ENCODE assay signal across 15 mouse cellular contexts in the genomic region with DNA sequence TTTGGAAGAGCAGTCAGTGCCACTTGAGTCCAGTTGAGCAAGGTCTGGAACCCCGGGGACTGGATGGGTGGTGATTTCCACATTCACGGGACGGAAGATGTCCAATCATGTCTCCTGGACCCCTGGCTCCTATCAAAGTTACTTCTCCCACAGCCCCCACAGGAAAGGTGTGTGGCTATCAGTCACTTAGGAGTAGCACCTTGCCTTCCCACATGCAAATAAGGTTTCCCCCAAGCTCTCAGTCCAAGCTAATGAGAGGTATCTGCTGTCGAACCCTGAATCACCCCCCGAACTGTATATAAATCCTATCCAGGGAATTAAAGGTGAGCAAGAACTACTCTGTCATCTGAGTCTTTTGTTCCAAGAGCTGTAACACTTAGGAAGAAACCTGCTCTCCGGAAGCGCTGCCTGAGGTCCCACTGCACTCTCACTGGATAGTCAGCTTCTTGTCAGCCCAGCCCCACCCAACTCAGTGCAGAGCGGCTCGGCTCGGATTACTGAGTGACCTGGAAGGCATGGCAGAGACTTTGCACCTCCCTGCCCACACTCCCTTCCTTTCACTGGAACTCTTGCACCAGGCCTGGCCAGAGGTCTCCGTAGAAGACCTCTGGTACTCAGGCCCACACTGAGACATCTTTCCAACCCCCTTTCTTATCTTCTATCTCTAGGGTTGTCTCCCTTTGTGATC. TPM values are rescaled to one million over a fixed set of nuclear protein-coding genes. Genes with fewer than 3 reads are reported as not detected.
DNase-seq lines count a peak whose midpoint lies in the region; ATAC-seq and TF ChIP-seq lines count a peak whose summit lies in the region.
"Had no signal": no experiment of that assay in that cellular context is flagged by ENCODE, and none has a peak within 500 bp of the region (broad histone marks: within the 10 kb centered on the region; RNA-seq: fewer than 3 reads in every experiment).

No protein-coding gene starts in this region.

- peak; percentile 84 for ATAC-seq in kidney, postnatal 0 days (replicated peaks; ENCODE audit: low FRiP score, low read depth)
- ATAC-seq in stomach, embryonic 16.5 days (ENCODE audit: insufficient read depth, low FRiP score) = peak; percentile 83; the same call in 1 of the 2 replicates
- ATAC-seq: midbrain, embryonic 15.5 days had no signal

- H3K4me1 ChIP-seq in embryonic facial prominence, embryonic 10.5 days = peaks cover 10% of the 10 kb centered on the region
- H3K4me1 ChIP-seq in kidney, postnatal 0 days (replicated peaks; ENCODE audit: insufficient read depth, low read length) = no peaks in the 10 kb centered on the region
- no peaks in the 10 kb centered on the region for H3K4me1 ChIP-seq in stomach, embryonic 16.5 days (ENCODE audit: control insufficient read depth, insufficient read depth, low read length)
- no peaks in the 10 kb centered on the region for H3K4me1 ChIP-seq in midbrain, embryonic 10.5 days
- H3K4me1 ChIP-seq: liver, embryonic 13.5 days; midbrain, embryonic 15.5 days; neural tube, embryonic 12.5 days had no signal

- no peaks in the 10 kb centered on the region for H3K36me3 ChIP-seq in embryonic facial prominence, embryonic 10.5 days (replicated peaks)
- H3K36me3 ChIP-seq in kidney, postnatal 0 days (ENCODE audit: insufficient read depth, low read length) = no peaks in the 10 kb centered on the region
- no peaks in the 10 kb centered on the region for H3K36me3 ChIP-seq in stomach, embryonic 16.5 days (ENCODE audit: control insufficient read depth, insufficient read depth, low read length)
- H3K36me3 ChIP-seq in midbrain, embryonic 10.5 days = no peaks in the 10 kb centered on the region
- H3K36me3 ChIP-seq: liver, embryonic 13.5 days; midbrain, embryonic 15.5 days; neural tube, embryonic 12.5 days had no signal

- WGBS in embryonic facial prominence, embryonic 10.5 days = 60% methylated on average over 11 of the region's 11 CpGs
- WGBS in kidney, postnatal 0 days = 43% methylated on average over 11 of the region's 11 CpGs
- whole genome bisulfite sequencing in stomach, embryonic 16.5 days = 47% methylated on average over 11 of the region's 11 CpGs
- WGBS in midbrain, embryonic 10.5 days = 60% methylated on average over 11 of the region's 11 CpGs

- no peaks in the 10 kb centered on the region for H3K27me3 ChIP-seq in embryonic facial prominence, embryonic 10.5 days (replicated peaks; ENCODE audit: low read depth, poor library complexity, severe bottlenecking)
- H3K27me3 ChIP-seq in kidney, postnatal 0 days (ENCODE audit: insufficient read depth, low read length) = no peaks in the 10 kb centered on the region
- H3K27me3 ChIP-seq in stomach, embryonic 16.5 days (ENCODE audit: control insufficient read depth, insufficient read depth, low read length) = no peaks in the 10 kb centered on the region
- no peaks in the 10 kb centered on the region for H3K27me3 ChIP-seq in midbrain, embryonic 10.5 days (ENCODE audit: low read depth, poor library complexity, severe bottlenecking)
- H3K27me3 ChIP-seq: liver, embryonic 13.5 days; midbrain, embryonic 15.5 days; neural tube, embryonic 12.5 days had no signal

- no peak overlapping the region for H3K4me2 ChIP-seq in kidney, postnatal 0 days (ENCODE audit: low read length)
- no peak overlapping the region for H3K4me2 ChIP-seq in stomach, embryonic 16.5 days (ENCODE audit: low read depth, low read length)
- H3K4me2 ChIP-seq: liver, embryonic 13.5 days; midbrain, embryonic 15.5 days; neural tube, embryonic 12.5 days had no signal

- H3K27ac ChIP-seq in embryonic facial prominence, embryonic 10.5 days (replicated peaks) = no peak overlapping the region
- H3K27ac ChIP-seq in kidney, postnatal 0 days = no peak overlapping the region
- no peak overlapping the region for H3K27ac ChIP-seq in stomach, embryonic 16.5 days (ENCODE audit: low read length)
- H3K27ac ChIP-seq in midbrain, embryonic 10.5 days (replicated peaks) = no peak overlapping the region
- H3K27ac ChIP-seq: liver, embryonic 13.5 days; midbrain, embryonic 15.5 days; neural tube, embryonic 12.5 days had no signal

- H3K9me3 ChIP-seq in embryonic facial prominence, embryonic 10.5 days = no peaks in the 10 kb centered on the region
- H3K9me3 ChIP-seq in kidney, postnatal 0 days (replicated peaks; ENCODE audit: low read length) = no peaks in the 10 kb centered on the region
- H3K9me3 ChIP-seq in stomach, embryonic 16.5 days (replicated peaks; ENCODE audit: control insufficient read depth, low read length) = no peaks in the 10 kb centered on the region
- H3K9me3 ChIP-seq in midbrain, embryonic 10.5 days (replicated peaks) = no peaks in the 10 kb centered on the region
- H3K9me3 ChIP-seq: liver, embryonic 13.5 days; midbrain, embryonic 15.5 days; neural tube, embryonic 12.5 days had no signal

- no peak for TF ChIP-seq CTCF in kidney, postnatal 0 days (IDR thresholded peaks at IDR 0.05; ENCODE audit: low read depth)

- H3K4me3 ChIP-seq in embryonic facial prominence, embryonic 10.5 days = no peak overlapping the region
- H3K4me3 ChIP-seq in kidney, postnatal 0 days (replicated peaks; ENCODE audit: low read depth, low read length) = no peak overlapping the region
- H3K4me3 ChIP-seq in stomach, embryonic 16.5 days (replicated peaks; ENCODE audit: low read length) = no peak overlapping the region
- H3K4me3 ChIP-seq in midbrain, embryonic 10.5 days = no peak overlapping the region
- H3K4me3 ChIP-seq: liver, embryonic 13.5 days; midbrain, embryonic 15.5 days; neural tube, embryonic 12.5 days had no signal

- H3K9ac ChIP-seq in kidney, postnatal 0 days (ENCODE audit: low read depth, low read length) = no peak overlapping the region
- H3K9ac ChIP-seq in stomach, embryonic 16.5 days (ENCODE audit: low read length) = no peak overlapping the region
- H3K9ac ChIP-seq: liver, embryonic 13.5 days; midbrain, embryonic 15.5 days; neural tube, embryonic 12.5 days had no signal

- DNase-seq in kidney, adult 9 months = peak; percentile 7
- DNase-seq in kidney, adult 11 months = no peak
- peak; percentile 32 for DNase-seq in embryonic facial prominence, embryonic 10.5 days (ENCODE audit: low spot score)
- peak; percentile 30 for DNase-seq in kidney, postnatal 0 days (ENCODE audit: low spot score)
- no peak for DNase-seq in cerebellum, postnatal 36 days
- DNase-seq in midbrain, embryonic 10.5 days (ENCODE audit: low spot score) = no peak
- no peak for DNase-seq in adrenal gland, postnatal 4 days (ENCODE audit: low spot score in 2 of 2)
- DNase-seq: cerebellum, postnatal 10 days; heart, postnatal 10 days; liver, embryonic 13.5 days; lung, postnatal 4 days; retina, postnatal 1 day had no signal

RNA-seq across cellular contexts. Expression of gene Endod1, which starts 52.1 kb away (rescaled TPM):
- polyA plus RNA-seq in embryonic facial prominence, embryonic 10.5 days (2016; fragmentation: Nextera tagmentation; extraction: Ambion mirVana) = 6.9 and 8.0 TPM in 2 replicates
- 18.3 and 19.3 TPM in 2 replicates for polyA plus RNA-seq in kidney, postnatal 0 days (2015; fragmentation: Nextera tagmentation; extraction: Ambion mirVana)
- polyA plus RNA-seq in stomach, embryonic 16.5 days (2015; fragmentation: Nextera tagmentation; extraction: Ambion mirVana) = 27.9 and 34.0 TPM in 2 replicates
- 6.6 and 7.8 TPM in 2 replicates for polyA plus RNA-seq in midbrain, embryonic 10.5 days (2016; fragmentation: Nextera tagmentation; extraction: Ambion mirVana)
- total RNA-seq in adrenal gland, postnatal 4 days (2021) = 10 to 100 TPM; 18.2 to 24.0 TPM

Comparison
In these comparisons a context has a peak if more than half of its experiments do, and no peak if none do; other contexts are left out.
1. DNase-seq: peak in kidney, adult 9 months (single experiment), embryonic facial prominence, embryonic 10.5 days (single experiment) and kidney, postnatal 0 days (single experiment); none in kidney, adult 11 months (single experiment), cerebellum, postnatal 36 days (0 of 2), midbrain, embryonic 10.5 days (single experiment) and adrenal gland, postnatal 4 days (0 of 2).